Mouse (Mus musculus): ENCODE measurements around the gene Pigyl. TPM values are rescaled to one million over a fixed set of nuclear protein-coding genes. Genes with fewer than 3 reads are reported as not detected.
A peak's percentile ranks its signal among the peaks of the same experiment; 100 is the strongest.

Pigyl gene
- 93.1 and 94.5 TPM in 2 replicates for polyA plus RNA-seq (2015; fragmentation: Nextera tagmentation; extraction: Ambion mirVana)

GRCm38 (mm10) chr9:22156497-22157245 lies at the start of gene Pigyl:
Gene Pigyl (plus strand): TSS chr9:22156846.
- peak within 1 kb of the TSS; percentile 78 for H3K4me2 ChIP-seq (ENCODE audit: low read depth, low read length)
- H3K9ac ChIP-seq (ENCODE audit: low read depth, low read length): peak within 1 kb of the TSS; percentile 88
- H3K4me1 ChIP-seq (ENCODE audit: control insufficient read depth, insufficient read depth, low read length): peaks cover 7% of the 10 kb centered on the region
- H3K27ac ChIP-seq (ENCODE audit: low read length): peak within 1 kb of the TSS; percentile 82
- no peaks in the 10 kb centered on the region for H3K27me3 ChIP-seq (replicated peaks; ENCODE audit: control insufficient read depth, insufficient read depth, low read length)
- peak within 1 kb of the TSS; percentile 76 for H3K4me3 ChIP-seq (ENCODE audit: low read length)
- H3K9me3 ChIP-seq (ENCODE audit: control insufficient read depth, low read length): no peaks in the 10 kb centered on the region
- peak; percentile 98 for ATAC-seq
- no peaks in the 10 kb centered on the region for H3K36me3 ChIP-seq (ENCODE audit: control insufficient read depth, insufficient read depth, low read length)
- under 1% methylated on average over 65 of the region's 65 CpGs for WGBS

GRCm38 (mm10) chr9:22108194-22108593 lies 48.5 kb upstream of the Pigyl start:
- WGBS: 88% methylated on average over 9 of the region's 9 CpGs
- Histone ChIP-seq H3K4me3 (ENCODE audit: low read length) (no peak overlapping the region), H3K36me3 (ENCODE audit: control insufficient read depth, insufficient read depth, low read length) (peaks cover 21% of the 10 kb centered on the region), H3K27me3 (replicated peaks; ENCODE audit: control insufficient read depth, insufficient read depth, low read length) (no peaks in the 10 kb centered on the region), H3K4me2 (ENCODE audit: low read depth, low read length) (no peak overlapping the region), H3K9me3 (ENCODE audit: control insufficient read depth, low read length) (no peaks in the 10 kb centered on the region), H3K4me1 (ENCODE audit: control insufficient read depth, insufficient read depth, low read length) (no peaks in the 10 kb centered on the region), H3K27ac (ENCODE audit: low read length) (no peak overlapping the region), H3K9ac (ENCODE audit: low read depth, low read length) (no peak overlapping the region)
- no peak for ATAC-seq

GRCm38 (mm10) chr9:22115635-22116034 lies 41.0 kb upstream of the Pigyl start:
- 91% methylated on average over 4 of the region's 4 CpGs for WGBS
- H3K36me3 ChIP-seq (ENCODE audit: control insufficient read depth, insufficient read depth, low read length): peaks cover 19% of the 10 kb centered on the region
- peak overlapping the region; percentile 94 for H3K9ac ChIP-seq (ENCODE audit: low read depth, low read length)
- H3K9me3 ChIP-seq (ENCODE audit: control insufficient read depth, low read length): no peaks in the 10 kb centered on the region
- peaks cover 5% of the 10 kb centered on the region for H3K4me1 ChIP-seq (ENCODE audit: control insufficient read depth, insufficient read depth, low read length)
- H3K4me2 ChIP-seq (ENCODE audit: low read depth, low read length): peak overlapping the region; percentile 84
- peak overlapping the region; percentile 88 for H3K4me3 ChIP-seq (ENCODE audit: low read length)
- no peaks in the 10 kb centered on the region for H3K27me3 ChIP-seq (replicated peaks; ENCODE audit: control insufficient read depth, insufficient read depth, low read length)
- ATAC-seq: no peak
- no peak overlapping the region for H3K27ac ChIP-seq (ENCODE audit: low read length)

- H3K4me3 ChIP-seq (ENCODE audit: low read length): peak overlapping the region; percentile 88
- no peak for ATAC-seq
- H3K27ac ChIP-seq (ENCODE audit: low read length): no peak overlapping the region
- no peaks in the 10 kb centered on the region for H3K9me3 ChIP-seq (ENCODE audit: control insufficient read depth, low read length)
- peak overlapping the region; percentile 84 for H3K4me2 ChIP-seq (ENCODE audit: low read depth, low read length)
- peaks cover 19% of the 10 kb centered on the region for H3K36me3 ChIP-seq (ENCODE audit: control insufficient read depth, insufficient read depth, low read length)
- H3K4me1 ChIP-seq (ENCODE audit: control insufficient read depth, insufficient read depth, low read length): peaks cover 5% of the 10 kb centered on the region
- H3K9ac ChIP-seq (ENCODE audit: low read depth, low read length): peak overlapping the region; percentile 94
- no peaks in the 10 kb centered on the region for H3K27me3 ChIP-seq (replicated peaks; ENCODE audit: control insufficient read depth, insufficient read depth, low read length)
- WGBS: 17% methylated on average over 15 of the region's 15 CpGs
Observed at GRCm38 (mm10) chr9:22116086-22116485, 40.6 kb upstream of the Pigyl start.

- H3K9ac ChIP-seq (ENCODE audit: low read depth, low read length): peak within 1 kb of the TSS; percentile 94
- H3K9me3 ChIP-seq (ENCODE audit: control insufficient read depth, low read length): no peaks in the 10 kb centered on the region
- H3K4me2 ChIP-seq (ENCODE audit: low read depth, low read length): peak within 1 kb of the TSS; percentile 84
- peaks cover 18% of the 10 kb centered on the region for H3K36me3 ChIP-seq (ENCODE audit: control insufficient read depth, insufficient read depth, low read length)
- H3K4me3 ChIP-seq (ENCODE audit: low read length): peak within 1 kb of the TSS; percentile 88
- peaks cover 5% of the 10 kb centered on the region for H3K4me1 ChIP-seq (ENCODE audit: control insufficient read depth, insufficient read depth, low read length)
- peak within 1 kb of the TSS; percentile 63 for H3K27ac ChIP-seq (ENCODE audit: low read length)
- under 1% methylated on average over 52 of the region's 52 CpGs for WGBS
- H3K27me3 ChIP-seq (replicated peaks; ENCODE audit: control insufficient read depth, insufficient read depth, low read length): no peaks in the 10 kb centered on the region
- ATAC-seq: peak; percentile 98
Observed at GRCm38 (mm10) chr9:22116740-22117426, 39.8 kb upstream of the Pigyl start, which contains the start of gene Elof1. Gene Elof1 (minus strand): TSS chr9:22117172.

GRCm38 (mm10) chr9:22117754-22118456 lies 38.7 kb upstream of the Pigyl start:
- H3K27me3 ChIP-seq (replicated peaks; ENCODE audit: control insufficient read depth, insufficient read depth, low read length): no peaks in the 10 kb centered on the region
- no peaks in the 10 kb centered on the region for H3K9me3 ChIP-seq (ENCODE audit: control insufficient read depth, low read length)
- peaks cover 10% of the 10 kb centered on the region; the same call in 1 of the 2 replicates for H3K36me3 ChIP-seq (ENCODE audit: control insufficient read depth, insufficient read depth, low read length)
- H3K9ac ChIP-seq (ENCODE audit: low read depth, low read length): no peak overlapping the region
- WGBS: 38% methylated on average over 10 of the region's 10 CpGs
- no peak overlapping the region for H3K27ac ChIP-seq (ENCODE audit: low read length)
- H3K4me3 ChIP-seq (ENCODE audit: low read length): peak overlapping the region; percentile 88
- ATAC-seq: no peak
- H3K4me2 ChIP-seq (ENCODE audit: low read depth, low read length): peak overlapping the region; percentile 69
- peaks cover 5% of the 10 kb centered on the region for H3K4me1 ChIP-seq (ENCODE audit: control insufficient read depth, insufficient read depth, low read length)

- Histone ChIP-seq H3K27me3 (replicated peaks; ENCODE audit: control insufficient read depth, insufficient read depth, low read length) (no peaks in the 10 kb centered on the region), H3K36me3 (ENCODE audit: control insufficient read depth, insufficient read depth, low read length) (no peaks in the 10 kb centered on the region), H3K4me2 (ENCODE audit: low read depth, low read length) (no peak overlapping the region), H3K4me1 (ENCODE audit: control insufficient read depth, insufficient read depth, low read length) (peaks cover 5% of the 10 kb centered on the region), H3K9me3 (ENCODE audit: control insufficient read depth, low read length) (no peaks in the 10 kb centered on the region), H3K4me3 (ENCODE audit: low read length) (no peak overlapping the region), H3K27ac (ENCODE audit: low read length) (no peak overlapping the region), H3K9ac (ENCODE audit: low read depth, low read length) (no peak overlapping the region)
- 87% methylated on average over 4 of the region's 4 CpGs for WGBS
- no peak for ATAC-seq
Observed at GRCm38 (mm10) chr9:22119543-22119942, 37.1 kb upstream of the Pigyl start.

- Histone ChIP-seq H3K4me3 (ENCODE audit: low read length) (no peak overlapping the region), H3K36me3 (ENCODE audit: control insufficient read depth, insufficient read depth, low read length) (no peaks in the 10 kb centered on the region), H3K4me2 (ENCODE audit: low read depth, low read length) (no peak overlapping the region), H3K27me3 (replicated peaks; ENCODE audit: control insufficient read depth, insufficient read depth, low read length) (no peaks in the 10 kb centered on the region), H3K4me1 (ENCODE audit: control insufficient read depth, insufficient read depth, low read length) (no peaks in the 10 kb centered on the region), H3K9ac (ENCODE audit: low read depth, low read length) (no peak overlapping the region), H3K27ac (ENCODE audit: low read length) (no peak overlapping the region), H3K9me3 (ENCODE audit: control insufficient read depth, low read length) (no peaks in the 10 kb centered on the region)
- ATAC-seq: no peak
Observed at GRCm38 (mm10) chr9:22121545-22121944, 35.1 kb upstream of the Pigyl start.

GRCm38 (mm10) chr9:22122005-22122404 lies 34.6 kb upstream of the Pigyl start:
- no peak overlapping the region for H3K9ac ChIP-seq (ENCODE audit: low read depth, low read length)
- no peak overlapping the region for H3K4me3 ChIP-seq (ENCODE audit: low read length)
- H3K27me3 ChIP-seq (replicated peaks; ENCODE audit: control insufficient read depth, insufficient read depth, low read length): no peaks in the 10 kb centered on the region
- H3K36me3 ChIP-seq (ENCODE audit: control insufficient read depth, insufficient read depth, low read length): no peaks in the 10 kb centered on the region
- no peaks in the 10 kb centered on the region for H3K9me3 ChIP-seq (ENCODE audit: control insufficient read depth, low read length)
- no peak overlapping the region for H3K4me2 ChIP-seq (ENCODE audit: low read depth, low read length)
- no peaks in the 10 kb centered on the region for H3K4me1 ChIP-seq (ENCODE audit: control insufficient read depth, insufficient read depth, low read length)
- no peak overlapping the region for H3K27ac ChIP-seq (ENCODE audit: low read length)
- WGBS: 69% methylated on average over 3 of the region's 3 CpGs
- ATAC-seq: no peak
